Mouse (Mus musculus) lung, adult 2 months (tissue): ENCODE measurements at regions not wholly inside any gene's neighbourhood (a gene's known extent, or its start where the extent isn't known, plus 50 kb on each side); places are given as distances from the start of the nearest gene placed in this dataset.

Experiments used
- CTCF ChIP-seq: fragments of 200-500 bp; IDR thresholded peaks from 2 replicates; pipeline ENCODE4 v1.5.1; 2011; ENCODE audit warnings: mild to moderate bottlenecking, low read length, control low read depth; ENCODE audit not compliant: insufficient read depth
- POLR2A ChIP-seq: fragments of 200-500 bp; IDR thresholded peaks from 2 replicates; pipeline ENCODE4 v1.6.1; 2011; ENCODE audit warnings: low read depth, mild to moderate bottlenecking, control low read depth, low read length, borderline replicate concordance; ENCODE audit errors: extremely low read depth

DNA sequence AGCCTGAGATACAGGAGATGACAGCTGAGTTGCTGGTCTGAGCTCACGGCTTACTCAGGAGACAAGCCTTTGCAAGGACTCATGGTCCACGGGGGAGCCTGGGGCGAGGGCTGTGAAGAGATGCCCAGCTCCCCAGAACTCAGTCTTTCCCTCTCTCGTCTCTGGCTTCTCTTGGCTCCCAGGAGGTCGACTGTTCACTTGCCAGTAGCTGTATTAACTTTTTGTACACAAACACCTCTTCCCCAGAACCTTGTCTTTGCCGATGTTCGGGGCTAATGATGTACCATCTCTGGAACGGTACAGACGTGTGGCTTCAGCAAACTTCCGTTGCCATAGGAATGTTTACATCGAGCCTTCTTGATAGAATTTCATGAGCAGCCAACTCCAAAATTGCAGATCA, 84.5 kb upstream of the Mrps10 start:
- TF ChIP-seq POLR2A (no peak), CTCF (no peak)
